Mouse (Mus musculus): ENCODE measurements around the gene Sult1b1.
"Not testable (repeated sequence)": the region's sequence is repeated elsewhere in the genome, so short reads cannot be mapped to it uniquely, and the experiment has no call there.

- not testable (repeated sequence) for TF ChIP-seq CTCF (IDR thresholded peaks at IDR 0.05; ENCODE audit: extremely low read depth, insufficient read depth, insufficient read length, insufficient replicate concordance); POLR2A (IDR thresholded peaks at IDR 0.05; ENCODE audit: low read depth, low read length)
These were observed 14.4 kb downstream of the Sult1b1 start for GRCm38 (mm10) chr5:87523561-87523960.
